Mouse (Mus musculus) kidney, embryonic 16.5 days (tissue): ENCODE data around the gene Stk38. TPM values are rescaled to one million over a fixed set of nuclear protein-coding genes. Genes with fewer than 3 reads are reported as not detected.

ENCODE experiments used
- ATAC-seq: fragments of 200-750 bp; cut with Nextera tagmentation; 2 replicates; pipeline ENCODE4 v1.8.0; 2017; ENCODE audit warnings: moderate TSS enrichment; ENCODE audit not compliant: low FRiP score, low TSS enrichment
- H3K27ac ChIP-seq: fragments of 300-500 bp; sonication (generic); 2 replicates; pipeline ENCODE4 v1.5.1; 2014; ENCODE audit warnings: low read length
- H3K27me3 ChIP-seq: fragments of 300-500 bp; sonication (generic); 2 replicates; pipeline ENCODE4 v1.6.1; 2014; ENCODE audit warnings: low read length, control low read depth, mixed read lengths; ENCODE audit not compliant: insufficient read depth
- H3K36me3 ChIP-seq: fragments of 300-500 bp; sonication (generic); 2 replicates; pipeline ENCODE4 v1.6.1; 2014; ENCODE audit warnings: low read length, control low read depth, mixed read lengths; ENCODE audit not compliant: insufficient read depth
- H3K4me1 ChIP-seq: fragments of 300-500 bp; sonication (generic); 2 replicates; pipeline ENCODE4 v1.6.1; 2014; ENCODE audit warnings: low read length, control low read depth, mixed read lengths; ENCODE audit not compliant: insufficient read depth
- H3K4me2 ChIP-seq: fragments of 300-500 bp; sonication (generic); replicated peaks from 2 replicates; pipeline ENCODE4 v1.6.1; 2014; ENCODE audit warnings: low read depth, low read length
- H3K4me3 ChIP-seq: fragments of 300-500 bp; sonication (generic); 2 replicates; pipeline ENCODE4 v1.5.1; 2014; ENCODE audit warnings: mild to moderate bottlenecking, low read length
- H3K9ac ChIP-seq: fragments of 300-500 bp; sonication (generic); replicated peaks from 2 replicates; pipeline ENCODE4 v1.6.1; 2014; ENCODE audit warnings: low read length
- H3K9me3 ChIP-seq: fragments of 300-500 bp; sonication (generic); 2 replicates; pipeline ENCODE4 v1.6.1; 2016; ENCODE audit warnings: low read length, control low read depth
- WGBS: fragments of 180-500 bp; shearing (Covaris S2); extraction: QIAGEN DNeasy Blood & Tissue Kit; methylation state at CpG from one replicate; pipeline ENCODE4 v1.1.7; 2014; 5-methylcytosine and 5-hydroxymethylcytosine counted together
- polyA plus RNA-seq: library from polyadenylated mRNA; unstranded; fragments of >200 nt; fragmentation: Nextera tagmentation; extraction: Ambion mirVana; gene quantifications from 2 replicates; pipeline ENCODE4 v1.2.1, GENCODE M21; 2015

Gene Stk38
- 106 and 121 TPM in 2 replicates for polyA plus RNA-seq

- peak within 1 kb of the TSS; percentile 66 for H3K27ac ChIP-seq
- peak within 1 kb of the TSS; percentile 90 for H3K4me2 ChIP-seq
These were observed at the start of gene Stk38 for GRCm38 (mm10) chr17:29007641-29008325. TSS of gene Stk38 (minus strand) at chr17:29007995.

GRCm38 (mm10) chr17:29057361-29057890, 49.6 kb upstream of the Stk38 start:
- no peaks in the 10 kb centered on the region for H3K27me3 ChIP-seq
- no peak overlapping the region for H3K4me3 ChIP-seq
- H3K27ac ChIP-seq: peak overlapping the region; percentile 56
- no peak overlapping the region for H3K4me2 ChIP-seq
- no peaks in the 10 kb centered on the region for H3K9me3 ChIP-seq
- H3K36me3 ChIP-seq: no peaks in the 10 kb centered on the region
- ATAC-seq: no peak
- peaks cover 46% of the 10 kb centered on the region for H3K4me1 ChIP-seq
- H3K9ac ChIP-seq: no peak overlapping the region
- 61% methylated on average over 11 of the region's 11 CpGs for WGBS

More at GRCm38 (mm10) chr17:29007641-29008325, at the start of gene Stk38:
- peaks cover 17% of the 10 kb centered on the region for H3K4me1 ChIP-seq
- H3K9ac ChIP-seq: peak within 1 kb of the TSS; percentile 94
- peak within 1 kb of the TSS; percentile 93 for H3K4me3 ChIP-seq
- WGBS: under 1% methylated on average over 64 of the region's 65 CpGs
- H3K36me3 ChIP-seq: no peaks in the 10 kb centered on the region
- peak; percentile 93 for ATAC-seq
- no peaks in the 10 kb centered on the region for H3K9me3 ChIP-seq
- no peaks in the 10 kb centered on the region for H3K27me3 ChIP-seq

DNA sequence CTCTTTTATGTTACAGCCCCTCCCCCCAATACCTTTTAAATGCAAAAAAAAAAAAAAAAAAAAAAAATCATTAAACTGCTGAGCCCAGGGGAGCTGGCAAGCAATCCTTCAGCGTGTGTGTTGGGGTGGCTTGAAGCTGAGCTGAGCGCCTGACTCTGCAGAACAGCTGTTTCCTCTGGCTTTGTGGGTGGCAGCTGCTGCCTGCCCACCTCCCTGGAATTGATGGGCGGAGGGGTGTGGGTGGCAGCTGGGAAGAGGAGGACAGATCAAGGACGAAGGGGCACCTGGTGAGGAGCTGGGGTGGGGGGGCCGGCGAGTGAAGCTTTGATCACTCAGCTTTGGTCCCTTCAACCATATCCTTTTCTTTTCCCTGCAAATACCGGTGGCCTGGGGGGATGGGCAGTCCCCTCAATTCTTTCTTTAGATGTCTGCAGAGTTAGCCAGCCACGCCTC, 48.9 kb upstream of the Stk38 start:
- H3K9me3 ChIP-seq: no peaks in the 10 kb centered on the region
- 5% methylated on average over 8 of the region's 8 CpGs for WGBS
- ATAC-seq: peak; percentile 63
- peak overlapping the region; percentile 56 for H3K27ac ChIP-seq
- H3K27me3 ChIP-seq: no peaks in the 10 kb centered on the region
- H3K4me3 ChIP-seq: no peak overlapping the region
- H3K36me3 ChIP-seq: no peaks in the 10 kb centered on the region
- H3K9ac ChIP-seq: no peak overlapping the region
- H3K4me1 ChIP-seq: peaks cover 42% of the 10 kb centered on the region
- H3K4me2 ChIP-seq: 0 out of 2 replicates have a peak overlapping the region, but pooled peaks have one; percentile 11

DNA sequence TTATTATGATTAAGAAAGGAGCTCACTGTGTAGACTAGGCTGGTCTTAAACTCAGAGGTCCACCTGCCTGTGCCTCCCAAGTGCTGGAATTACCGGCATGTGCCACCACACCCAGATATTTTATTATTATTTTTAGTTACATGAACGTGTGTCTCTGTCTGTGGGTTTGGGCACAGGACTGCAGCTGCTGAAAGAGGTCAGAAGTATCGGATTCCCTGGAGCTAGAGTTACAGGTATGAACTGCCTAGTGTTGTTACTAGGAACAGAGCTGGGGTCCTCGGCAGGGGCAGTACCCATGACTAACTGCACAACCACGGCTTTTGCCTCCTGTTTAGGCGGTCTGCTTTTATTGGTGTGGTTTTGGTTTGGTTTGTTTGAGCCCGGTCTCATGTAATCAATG, 48.4 kb upstream of the Stk38 start:
- Histone ChIP-seq H3K9ac (no peak overlapping the region), H3K4me2 (0 out of 2 replicates have a peak overlapping the region, but pooled peaks have one; percentile 2), H3K4me3 (no peak overlapping the region), H3K9me3 (no peaks in the 10 kb centered on the region), H3K36me3 (no peaks in the 10 kb centered on the region), H3K27ac (peak overlapping the region; percentile 56), H3K27me3 (no peaks in the 10 kb centered on the region), H3K4me1 (peaks cover 40% of the 10 kb centered on the region)
- WGBS: 11% methylated on average over 7 of the region's 7 CpGs
- ATAC-seq: peak; percentile 66

DNA sequence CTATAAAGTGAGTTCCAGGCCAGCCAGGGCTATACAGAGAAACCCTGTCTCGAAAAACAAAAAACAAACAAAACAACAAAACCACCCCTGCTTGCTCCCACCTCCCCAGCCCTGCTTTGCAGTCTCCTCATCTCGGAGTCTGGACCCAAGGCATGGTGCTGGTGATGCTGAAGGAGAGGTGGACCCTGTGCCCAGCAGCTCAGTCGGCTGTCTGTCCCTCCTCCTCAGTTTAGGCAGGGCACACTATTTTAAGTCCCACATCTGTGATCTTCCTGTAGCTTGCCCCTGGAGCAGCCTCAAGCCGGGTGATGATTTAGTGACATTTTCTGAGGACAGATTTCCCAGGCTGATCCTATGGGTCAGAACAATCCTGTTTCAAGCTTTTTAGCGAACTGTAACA, 47.8 kb upstream of the Stk38 start:
- H3K27me3 ChIP-seq: no peaks in the 10 kb centered on the region
- WGBS: 31% methylated on average over 5 of the region's 5 CpGs
- ATAC-seq: no peak
- no peak overlapping the region for H3K4me3 ChIP-seq
- H3K4me1 ChIP-seq: peaks cover 47% of the 10 kb centered on the region
- no peak overlapping the region for H3K4me2 ChIP-seq
- H3K36me3 ChIP-seq: no peaks in the 10 kb centered on the region
- 0 out of 2 replicates have a peak overlapping the region, but pooled peaks have one; percentile 1 for H3K9ac ChIP-seq
- peak overlapping the region; percentile 56; the same call in 1 of the 2 replicates for H3K27ac ChIP-seq
- H3K9me3 ChIP-seq: no peaks in the 10 kb centered on the region

DNA sequence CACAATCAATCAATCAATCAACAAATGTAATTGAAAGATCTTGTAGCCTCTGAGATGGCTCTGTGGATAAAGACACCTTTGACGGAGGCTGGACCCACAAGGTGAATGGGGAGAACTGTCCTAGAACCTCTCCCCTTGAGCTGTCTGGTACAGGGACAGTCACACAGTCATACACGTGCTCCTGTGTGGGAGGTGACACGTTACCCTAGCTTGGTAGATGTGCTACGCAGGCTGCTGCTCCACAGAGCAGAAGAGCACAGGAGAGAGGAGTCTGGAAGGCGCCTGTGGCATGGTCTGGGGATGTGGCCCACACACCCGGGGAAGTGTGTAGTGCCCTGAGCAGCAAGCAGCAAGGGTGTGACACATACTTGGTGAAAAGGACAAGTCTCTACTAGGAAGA, 46.6 kb upstream of the Stk38 start:
- Histone ChIP-seq H3K4me3 (no peak overlapping the region), H3K9ac (no peak overlapping the region), H3K4me1 (peaks cover 49% of the 10 kb centered on the region), H3K4me2 (no peak overlapping the region), H3K36me3 (no peaks in the 10 kb centered on the region), H3K9me3 (no peaks in the 10 kb centered on the region), H3K27me3 (no peaks in the 10 kb centered on the region), H3K27ac (no peak overlapping the region)
- 57% methylated on average over 6 of the region's 6 CpGs for WGBS
- ATAC-seq: no peak

GRCm38 (mm10) chr17:29053841-29054240, 46.0 kb upstream of the Stk38 start:
- H3K27me3 ChIP-seq: no peaks in the 10 kb centered on the region
- H3K4me2 ChIP-seq: no peak overlapping the region
- H3K9ac ChIP-seq: no peak overlapping the region
- H3K27ac ChIP-seq: 0 out of 2 replicates have a peak overlapping the region, but pooled peaks have one; percentile 28
- H3K4me1 ChIP-seq: peaks cover 49% of the 10 kb centered on the region
- no peak overlapping the region for H3K4me3 ChIP-seq
- no peaks in the 10 kb centered on the region for H3K36me3 ChIP-seq
- ATAC-seq: no peak
- H3K9me3 ChIP-seq: no peaks in the 10 kb centered on the region
- WGBS: 40% methylated on average over 7 of the region's 7 CpGs

DNA sequence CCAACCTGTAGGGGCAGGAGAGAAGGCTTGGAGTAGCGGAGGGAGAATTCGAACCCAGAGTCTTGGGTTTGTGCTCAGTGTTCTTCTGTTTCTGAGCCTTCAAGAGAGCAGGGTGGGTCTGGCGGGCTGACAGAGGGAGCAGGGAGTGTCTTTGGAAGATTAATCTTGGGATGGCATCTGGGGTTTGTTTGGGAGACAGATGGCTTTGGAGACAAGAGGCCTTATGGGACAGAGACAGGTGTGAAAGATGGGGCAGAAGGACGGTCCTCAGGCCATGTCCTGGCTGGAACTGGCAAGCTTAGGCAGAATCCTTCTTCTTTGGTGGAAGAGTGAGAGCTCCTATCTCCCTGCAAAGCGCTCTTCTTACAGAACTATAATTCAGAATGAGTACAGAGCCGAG, 45.3 kb upstream of the Stk38 start:
- Histone ChIP-seq H3K27ac (no peak overlapping the region), H3K4me1 (peaks cover 44% of the 10 kb centered on the region), H3K4me3 (no peak overlapping the region), H3K4me2 (no peak overlapping the region), H3K9ac (no peak overlapping the region), H3K9me3 (no peaks in the 10 kb centered on the region), H3K27me3 (no peaks in the 10 kb centered on the region), H3K36me3 (no peaks in the 10 kb centered on the region)
- no peak for ATAC-seq
- WGBS: 75% methylated on average over 6 of the region's 6 CpGs

DNA sequence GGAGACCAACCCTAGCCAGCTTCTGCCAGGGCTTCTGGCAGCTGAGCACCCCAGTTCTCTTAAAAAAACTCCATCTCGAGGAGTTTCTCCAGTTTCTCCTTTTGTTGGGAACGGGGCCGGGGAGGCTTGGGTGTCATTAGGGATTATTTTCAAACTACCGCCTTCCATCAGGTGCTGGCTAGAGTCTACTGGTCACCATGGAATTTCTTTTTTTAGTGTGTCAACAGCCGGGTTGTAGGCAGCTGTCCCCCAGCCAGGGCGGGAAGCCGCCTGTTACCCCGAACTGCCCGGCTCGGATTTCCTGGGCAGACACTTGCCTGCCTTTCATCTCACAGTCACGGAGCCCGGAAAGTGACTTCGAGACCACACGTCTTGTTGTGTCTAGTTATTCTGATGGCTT, 43.0 kb upstream of the Stk38 start:
- WGBS: 12% methylated on average over 14 of the region's 14 CpGs
- peaks cover 21% of the 10 kb centered on the region for H3K36me3 ChIP-seq
- no peaks in the 10 kb centered on the region for H3K27me3 ChIP-seq
- H3K27ac ChIP-seq: no peak overlapping the region
- H3K4me1 ChIP-seq: peaks cover 26% of the 10 kb centered on the region
- no peak for ATAC-seq
- H3K9me3 ChIP-seq: no peaks in the 10 kb centered on the region
- H3K9ac ChIP-seq: peak overlapping the region; percentile 5; the same call in 1 of the 2 replicates
- H3K4me2 ChIP-seq: no peak overlapping the region
- no peak overlapping the region for H3K4me3 ChIP-seq

DNA sequence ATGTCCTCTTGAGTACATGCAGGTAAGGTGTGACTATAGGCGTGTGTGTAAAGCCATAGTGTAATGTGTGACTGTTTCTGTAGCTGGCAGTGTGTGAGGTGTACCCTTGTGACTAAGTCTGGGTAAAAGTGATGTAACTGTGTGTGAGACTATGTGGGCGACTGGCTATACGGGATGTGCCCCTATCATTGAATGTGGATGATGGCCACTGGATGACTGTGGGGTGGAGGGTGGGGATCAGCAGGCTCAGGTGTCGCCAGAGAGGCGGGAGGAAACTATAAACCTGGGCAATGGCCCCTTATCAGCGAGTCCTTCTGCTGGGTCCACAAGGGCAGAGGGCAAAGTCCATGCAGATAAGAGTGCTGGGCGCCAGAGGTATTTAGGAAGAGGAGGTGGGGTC, 42.1 kb upstream of the Stk38 start:
- H3K27ac ChIP-seq: no peak overlapping the region
- peaks cover 29% of the 10 kb centered on the region for H3K36me3 ChIP-seq
- H3K9ac ChIP-seq: no peak overlapping the region; the same call in 1 of the 2 replicates
- H3K4me2 ChIP-seq: no peak overlapping the region
- peaks cover 22% of the 10 kb centered on the region for H3K4me1 ChIP-seq
- 70% methylated on average over 7 of the region's 7 CpGs for WGBS
- no peaks in the 10 kb centered on the region for H3K27me3 ChIP-seq
- no peaks in the 10 kb centered on the region for H3K9me3 ChIP-seq
- ATAC-seq: no peak
- H3K4me3 ChIP-seq: no peak overlapping the region
